Mouse (Mus musculus) forelimb bud, embryonic 11.5 days (tissue): ENCODE results near the gene Itpr1.

Experiments used
- DNase-seq: peaks from one replicate; pipeline ENCODE4 v3.0.0-alpha.2; 2012; ENCODE audit warnings: low read depth, low spot score

Gene Itpr1

GRCm38 (mm10) chr6:108379041-108379440 is 166.1 kb downstream of the Itpr1 start:
- no peak for DNase-seq

DNA sequence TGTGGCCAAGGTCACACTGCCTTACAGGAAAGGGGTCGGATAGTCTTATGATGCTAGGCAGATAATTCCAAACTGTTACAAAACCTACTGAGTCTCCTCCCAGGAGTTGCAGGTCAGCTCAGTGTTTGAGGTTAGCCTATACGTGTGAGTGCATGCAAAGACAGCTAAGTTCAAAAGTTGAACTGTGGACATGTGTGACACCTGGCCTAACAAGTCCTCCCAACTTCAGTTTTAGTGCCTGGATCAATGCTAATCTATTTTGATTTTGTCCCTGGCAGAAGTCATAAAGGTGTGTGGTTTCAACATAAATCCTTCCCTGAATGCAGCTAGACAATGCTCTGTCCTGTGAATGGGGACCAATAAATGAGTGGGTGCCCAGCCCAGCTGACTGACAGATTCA is 167.3 kb downstream of the Itpr1 start:
- DNase-seq: no peak

DNA sequence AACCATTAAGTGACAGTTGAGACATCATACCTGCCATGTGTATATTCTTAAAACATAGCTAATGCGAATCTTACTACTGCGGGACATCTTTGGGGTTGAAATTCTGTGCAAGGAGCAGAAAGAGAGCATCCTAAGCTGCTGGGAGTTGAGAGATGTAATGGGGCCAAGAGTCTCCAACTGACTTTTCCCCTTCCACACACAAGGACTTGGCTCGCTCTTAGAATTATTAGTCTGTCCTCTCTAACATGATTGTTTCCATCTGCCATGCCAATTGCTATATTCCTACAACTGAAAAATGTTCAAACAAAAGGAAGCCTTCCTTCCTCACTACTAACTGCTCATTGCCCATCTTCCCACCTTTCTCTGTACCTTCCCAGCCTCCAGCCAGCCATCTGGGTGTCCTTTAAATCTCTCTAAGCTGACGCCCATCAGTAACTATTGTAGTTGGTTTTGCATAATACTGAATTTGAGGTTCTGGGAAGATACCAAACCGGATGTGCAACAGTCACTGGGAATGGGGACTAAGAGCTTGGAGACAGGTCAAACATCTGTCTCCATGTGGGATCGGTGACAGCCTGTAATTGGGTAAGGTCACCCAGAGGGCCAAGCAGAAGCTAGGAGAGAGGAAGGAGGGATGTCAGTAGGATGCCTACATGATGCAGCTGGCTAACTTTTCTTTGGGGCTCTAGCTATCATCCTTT is 177.9 kb downstream of the Itpr1 start:
- no peak for DNase-seq

GRCm38 (mm10) chr6:108393131-108393530 is 180.2 kb downstream of the Itpr1 start:
- no peak for DNase-seq

- no peak for DNase-seq
Measured at GRCm38 (mm10) chr6:108397956-108398355, 185.1 kb downstream of the Itpr1 start.

GRCm38 (mm10) chr6:108401412-108401955 is 188.6 kb downstream of the Itpr1 start:
- DNase-seq: no peak

DNA sequence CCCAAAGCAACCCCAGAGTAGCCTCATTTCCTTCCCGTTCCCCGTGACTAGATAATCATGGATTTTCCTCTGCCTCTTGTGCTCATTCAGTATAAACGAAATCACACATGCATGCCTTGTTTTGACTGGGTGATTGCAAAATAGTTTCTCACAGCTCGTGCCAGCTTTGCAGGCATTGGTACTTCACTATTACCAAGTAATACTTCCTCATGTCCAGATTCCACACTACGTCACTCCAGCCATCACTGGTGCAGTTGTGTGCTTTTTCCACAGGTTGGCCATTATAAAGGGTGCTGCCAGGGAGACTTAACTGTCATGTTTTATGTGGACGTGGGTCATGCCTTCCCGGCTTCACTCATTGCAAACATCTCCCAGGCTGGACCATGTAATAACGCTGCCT is 191.8 kb downstream of the Itpr1 start:
- DNase-seq: no peak

DNA sequence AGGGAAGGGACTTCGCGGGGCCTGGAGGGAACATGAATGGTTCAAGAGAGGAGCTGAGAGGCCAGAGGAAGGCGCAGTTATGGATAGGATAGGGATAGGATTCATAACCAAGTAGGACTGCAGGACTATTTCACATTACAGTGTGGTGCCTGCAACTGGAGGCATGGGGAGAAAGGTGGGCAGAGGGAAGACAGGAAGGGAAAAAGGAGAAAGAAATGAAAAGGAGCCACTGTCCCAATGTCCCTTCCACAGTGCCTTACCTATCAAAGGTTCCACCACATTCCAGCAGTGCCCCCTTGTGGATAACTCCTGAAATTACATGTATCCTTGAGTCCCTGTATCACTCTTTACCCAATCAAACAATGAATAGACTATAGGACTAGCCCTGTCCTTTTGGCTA is 195.2 kb downstream of the Itpr1 start:
- DNase-seq: peak; percentile 79

DNA sequence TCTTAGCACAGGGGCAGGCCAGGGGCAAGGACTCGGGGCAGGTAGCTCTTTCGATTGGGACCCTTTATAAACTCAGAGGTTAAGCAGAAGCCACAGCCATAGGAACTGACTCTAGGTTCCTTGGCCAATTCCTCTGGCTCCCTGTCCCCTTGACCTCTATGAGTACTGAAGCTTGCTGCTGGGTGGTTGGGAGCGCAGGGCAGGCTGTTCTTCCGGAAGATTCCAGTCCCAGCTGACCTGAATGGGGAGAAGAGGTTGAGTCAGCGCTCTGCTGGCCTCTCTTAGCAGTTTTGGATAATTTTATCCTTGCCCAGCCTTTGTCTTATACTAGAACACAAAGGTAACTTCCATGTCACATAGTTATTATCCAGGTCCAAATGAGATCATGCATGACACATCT is 195.8 kb downstream of the Itpr1 start:
- DNase-seq: no peak

- DNase-seq: no peak
Measured at GRCm38 (mm10) chr6:108410771-108411170, 197.9 kb downstream of the Itpr1 start.

DNA sequence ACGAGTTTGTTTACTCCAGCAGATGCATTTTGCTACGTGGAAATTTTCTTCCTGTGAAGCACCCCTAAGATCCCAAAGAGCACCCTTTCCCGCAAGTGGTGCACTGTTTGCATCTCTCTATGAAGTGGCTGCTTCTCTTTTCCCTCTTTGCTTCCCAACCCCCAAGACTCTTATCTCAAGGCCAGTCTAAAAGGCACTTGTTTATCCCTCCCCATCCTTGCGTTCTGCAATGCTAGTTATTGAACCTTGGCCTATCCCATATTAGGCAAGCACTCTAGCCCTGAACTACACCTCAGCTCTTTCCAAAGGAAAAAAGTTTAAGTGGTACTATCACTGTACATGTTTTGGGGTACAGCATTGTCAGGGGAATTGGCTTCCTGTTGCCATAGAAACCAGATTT is 198.3 kb downstream of the Itpr1 start:
- DNase-seq: no peak

GRCm38 (mm10) chr6:108413006-108413405 is 200.1 kb downstream of the Itpr1 start:
- DNase-seq: no peak

GRCm38 (mm10) chr6:108413593-108413992 is 200.7 kb downstream of the Itpr1 start:
- no peak for DNase-seq

DNA sequence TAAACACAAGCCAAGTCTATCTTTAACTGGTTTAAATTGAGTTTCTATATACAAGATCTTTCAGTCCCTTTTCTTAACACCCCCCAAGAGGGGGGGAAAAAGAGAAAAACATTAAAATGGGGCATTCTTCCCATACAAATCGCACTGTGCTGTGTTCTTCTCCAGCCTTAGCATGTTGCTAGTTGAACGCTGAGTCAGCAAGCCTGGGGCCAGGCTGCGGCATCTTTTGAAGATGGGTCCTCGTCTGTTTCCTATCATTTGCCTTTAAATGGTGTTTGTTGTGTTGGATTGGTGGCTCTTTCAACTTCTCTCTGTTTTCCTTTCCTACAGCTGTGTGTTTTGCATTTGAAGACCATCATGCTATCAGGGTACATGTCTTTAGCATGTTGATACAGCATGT is 203.0 kb downstream of the Itpr1 start:
- DNase-seq: no peak

DNA sequence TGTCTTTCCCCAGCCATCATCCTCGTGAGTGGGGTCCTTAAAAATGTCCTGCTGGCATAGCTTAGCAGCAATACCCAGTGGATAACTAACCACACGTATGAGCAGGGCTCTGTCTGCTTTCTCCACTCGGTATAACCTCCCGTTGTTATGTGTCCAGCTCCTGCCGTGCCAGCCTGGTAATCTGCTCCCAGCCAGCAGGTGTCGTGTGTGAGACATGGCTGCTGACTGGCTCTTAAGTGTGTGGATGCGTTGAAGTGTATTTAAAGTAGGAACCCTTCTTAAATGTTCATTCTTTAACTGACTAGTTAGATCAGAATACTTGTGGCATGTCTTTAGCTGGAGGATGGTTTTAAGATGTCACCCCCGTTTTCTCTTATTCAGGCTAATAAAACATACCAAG is 204.6 kb downstream of the Itpr1 start:
- DNase-seq: peak; percentile 54

DNA sequence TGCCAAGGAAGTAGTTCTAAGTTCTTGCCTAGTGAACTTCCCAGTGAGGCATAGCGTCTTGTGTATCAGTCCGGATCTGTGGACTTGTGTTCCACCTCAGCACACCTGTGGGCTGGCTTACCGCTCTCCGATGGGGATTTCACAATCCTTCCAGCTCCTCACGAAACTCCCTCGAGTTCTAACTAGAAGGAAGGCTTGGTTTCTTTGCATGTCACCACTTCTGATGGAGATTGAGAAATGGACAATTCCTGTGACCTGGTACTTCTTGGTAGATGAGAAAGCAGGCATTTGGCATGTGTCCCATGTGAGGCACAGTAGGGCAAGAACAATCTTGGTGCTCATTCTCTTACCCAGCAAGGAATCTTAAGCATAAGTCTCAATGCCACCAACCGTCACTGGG is 205.3 kb downstream of the Itpr1 start:
- no peak for DNase-seq

DNA sequence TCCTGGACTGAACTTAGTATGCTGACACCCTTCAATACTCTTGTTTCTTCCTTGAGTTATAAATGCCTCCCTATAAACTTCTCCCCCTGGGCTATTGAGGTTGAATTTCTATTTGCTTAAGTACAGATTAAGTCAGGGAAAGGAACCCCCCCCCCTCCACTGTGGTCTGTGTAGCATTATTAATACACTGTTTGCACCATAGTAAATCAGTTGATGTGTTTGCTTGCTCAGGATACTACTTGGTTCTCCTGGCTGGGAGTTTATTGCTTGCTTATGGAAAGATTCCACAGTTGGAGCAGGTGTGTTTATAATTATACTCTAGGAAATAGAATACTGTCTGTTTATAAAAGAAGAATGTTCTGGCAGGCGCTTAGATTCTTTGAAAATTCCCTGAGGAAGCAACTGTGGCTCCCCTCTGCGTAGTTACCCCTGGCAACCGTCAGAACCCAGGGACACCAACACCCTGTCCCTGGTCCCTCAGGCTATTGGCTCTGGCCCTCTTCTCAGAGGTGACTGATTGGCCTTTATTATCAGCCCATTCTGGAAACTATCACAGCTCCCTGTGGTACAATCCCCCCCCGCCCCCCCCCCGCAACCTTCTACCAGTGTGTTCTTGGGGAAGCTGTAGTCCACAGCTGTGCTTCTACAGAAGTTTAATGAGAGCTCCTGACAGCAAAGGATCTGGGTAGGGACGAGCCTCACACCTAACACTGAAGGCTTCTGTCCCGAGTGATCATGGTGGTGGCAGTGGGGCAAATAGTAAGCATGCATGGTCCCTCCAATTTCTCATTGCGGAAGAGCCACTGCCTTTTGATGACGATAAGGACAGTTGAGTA is 212.1 kb downstream of the Itpr1 start:
- no peak for DNase-seq

- DNase-seq: peak; percentile 70
Measured at GRCm38 (mm10) chr6:108426789-108427188, 213.9 kb downstream of the Itpr1 start.

- DNase-seq: no peak
Measured at GRCm38 (mm10) chr6:108428383-108428782, 215.5 kb downstream of the Itpr1 start.

DNA sequence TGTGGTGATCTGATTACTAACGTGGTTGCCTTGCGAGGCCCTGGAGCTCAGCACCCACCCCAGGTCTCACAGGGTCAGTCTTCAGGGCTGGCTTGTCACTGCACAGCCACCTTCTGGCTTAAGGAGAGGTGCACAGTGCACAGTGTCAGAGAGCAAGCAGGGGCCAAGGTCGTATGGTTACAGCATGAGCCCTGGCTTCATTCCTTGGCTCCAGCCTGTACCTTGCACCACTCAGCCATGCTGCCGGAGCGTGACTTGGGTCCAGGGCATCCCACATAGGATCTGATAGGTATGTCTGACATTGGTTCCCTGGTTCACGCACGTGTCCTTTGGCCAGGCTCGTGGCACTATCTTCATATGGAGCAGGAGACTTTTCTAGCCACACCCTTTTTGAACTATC is 217.1 kb downstream of the Itpr1 start:
- no peak for DNase-seq

- DNase-seq: no peak
Measured at GRCm38 (mm10) chr6:108431193-108431592, 218.3 kb downstream of the Itpr1 start.

- DNase-seq: no peak
Measured at GRCm38 (mm10) chr6:108432836-108433235, 219.9 kb downstream of the Itpr1 start.

DNA sequence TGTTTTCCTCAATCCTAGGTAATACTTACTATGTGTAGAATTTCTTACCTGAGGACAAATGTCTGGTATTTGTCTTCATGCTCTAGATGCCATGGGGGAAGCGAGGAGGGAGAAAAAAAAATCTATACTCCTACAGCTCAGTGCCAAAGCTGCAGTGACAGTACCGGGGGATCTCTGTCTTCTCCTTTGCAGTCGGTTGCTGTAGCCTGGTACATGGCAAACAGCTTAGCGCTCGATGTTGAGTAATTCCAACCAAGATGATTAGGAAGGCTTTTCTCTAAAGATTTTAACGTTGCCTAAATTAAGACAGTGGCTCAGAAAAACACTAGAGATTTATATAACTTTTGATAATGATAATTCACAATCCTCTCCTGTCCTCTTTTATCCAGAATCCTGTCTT is 221.9 kb downstream of the Itpr1 start:
- DNase-seq: no peak
